Mouse (Mus musculus) c-Kit-negative CD71-positive TER-119-positive erythroid progenitor cells, embryonic 14.5 days (primary cell): ENCODE data around the gene Ssbp4.

ENCODE experiments used
- DNase-seq: peaks from one replicate; pipeline ENCODE4 v3.0.0-alpha.2; 2013; ENCODE audit warnings: low read depth, low spot score

Gene Ssbp4

DNA sequence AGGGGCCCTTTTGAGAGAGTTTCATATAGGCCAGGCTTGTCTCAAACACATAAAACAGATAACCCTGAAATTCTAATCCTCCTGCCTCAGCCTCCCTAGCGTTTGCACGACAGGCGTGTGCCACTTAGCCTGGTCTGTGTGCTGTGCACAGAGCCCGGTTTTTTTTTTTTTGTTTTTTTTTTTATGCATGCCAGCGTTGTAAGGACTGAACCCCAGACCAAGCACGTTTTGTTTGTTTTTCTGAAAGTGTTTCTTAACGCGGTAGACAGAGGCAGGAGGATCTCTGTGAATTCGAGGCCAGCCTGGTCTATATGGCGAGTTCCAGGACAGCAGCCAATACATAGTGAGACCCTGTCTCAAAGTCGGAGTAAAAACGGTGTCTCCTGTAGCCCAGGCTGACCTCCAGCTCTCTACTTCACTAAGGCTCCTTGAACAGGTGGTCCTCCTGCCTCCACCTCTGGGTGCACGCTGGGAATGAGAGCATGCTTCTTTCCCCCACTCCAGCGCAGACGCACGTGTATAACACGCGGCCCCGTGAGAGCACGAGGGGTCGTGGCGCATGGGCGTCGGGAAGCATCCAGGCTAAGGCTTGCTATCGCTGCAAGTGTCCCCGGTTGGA is at the start of gene Ssbp4:
Gene Ssbp4 (minus strand): TSS at position 124 of the 619 bp plus-strand sequence.
- no peak for DNase-seq

DNA sequence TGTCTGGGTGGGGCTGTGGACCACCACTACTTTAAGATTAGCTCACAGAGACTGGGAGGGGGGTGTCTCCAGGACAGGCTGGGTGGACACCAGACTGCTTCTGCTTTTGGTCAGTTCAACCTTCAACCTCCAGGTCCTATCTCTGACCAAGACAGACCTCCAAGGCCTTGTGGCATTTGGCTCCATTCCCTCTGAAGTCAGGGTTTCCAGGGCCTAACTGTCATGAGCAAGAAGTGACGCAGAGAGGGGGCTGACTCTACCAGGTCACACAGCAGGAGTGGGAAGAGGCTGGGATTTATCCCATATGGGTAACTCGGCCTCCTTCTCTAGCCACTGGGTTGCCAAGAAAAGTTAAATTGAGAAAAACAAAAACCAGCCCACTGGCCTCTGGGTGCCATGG is 49.1 kb upstream of the Ssbp4 start:
- no peak for DNase-seq

DNA sequence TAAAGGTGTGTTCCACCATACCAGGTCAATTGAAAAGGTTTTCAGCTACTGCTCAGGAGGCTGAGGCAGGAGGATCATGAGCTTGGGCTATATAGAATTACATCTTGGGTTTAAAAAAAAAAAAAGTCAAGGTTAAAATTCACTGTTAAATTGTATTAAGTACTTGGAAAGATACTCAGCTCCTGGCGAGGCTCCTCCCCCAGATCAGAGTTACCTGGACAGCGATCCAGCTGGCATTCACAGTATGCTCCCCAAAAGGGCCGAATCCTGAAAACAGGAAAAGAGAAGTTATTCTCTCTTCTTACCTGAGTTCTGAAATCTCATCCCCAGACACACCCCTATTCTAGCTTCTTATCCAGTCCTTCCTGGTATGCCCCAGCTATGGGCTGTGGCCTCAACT is 48.5 kb upstream of the Ssbp4 start:
- DNase-seq = no peak

DNA sequence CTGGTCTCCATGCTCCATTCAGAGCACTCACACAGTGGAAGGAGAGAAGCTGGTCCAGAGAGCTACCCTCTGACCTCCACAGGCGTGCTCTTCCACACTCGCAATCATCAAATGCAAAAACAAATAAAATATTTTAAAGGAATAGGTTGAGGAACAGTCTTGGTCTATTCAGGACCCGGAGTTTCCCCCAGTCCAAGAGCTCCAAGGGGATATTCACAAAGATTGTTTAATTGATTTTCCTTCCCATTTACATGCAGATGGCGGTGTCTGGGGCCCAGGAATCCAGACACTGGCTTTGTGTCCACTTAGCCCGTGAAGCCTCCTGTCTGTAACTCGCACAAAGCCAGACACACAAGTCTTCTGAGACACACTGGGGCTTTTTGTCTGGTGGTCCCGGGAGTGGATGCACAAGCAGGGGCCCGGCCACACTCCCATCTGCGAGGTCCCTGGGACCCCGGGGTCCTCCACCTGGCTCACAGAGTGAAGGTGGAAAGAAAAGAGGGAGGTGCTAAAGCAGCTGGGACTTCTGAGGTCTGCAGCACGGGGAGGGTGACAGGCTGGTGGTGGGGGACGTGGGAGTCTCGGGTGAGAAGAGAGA is 47.6 kb upstream of the Ssbp4 start:
- no peak for DNase-seq

DNA sequence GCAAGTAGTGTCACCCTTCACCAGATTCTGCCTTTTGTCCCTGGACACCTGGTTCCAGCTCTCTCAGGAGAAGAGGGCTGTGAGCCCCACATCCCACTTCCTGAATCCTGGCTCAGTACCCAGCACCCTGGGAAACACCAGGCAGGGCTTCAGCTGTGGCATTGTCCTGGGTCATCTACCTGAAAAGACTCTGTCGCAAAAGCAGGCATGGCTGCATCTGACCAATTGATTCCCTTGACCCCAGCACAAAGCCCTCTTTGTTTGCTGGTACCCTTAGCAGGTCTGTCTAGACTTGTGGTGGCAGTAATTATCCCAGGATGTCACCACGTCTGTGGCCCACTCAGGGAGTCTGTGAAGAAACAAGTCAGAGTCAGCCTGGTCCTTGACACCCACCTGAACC is 46.8 kb upstream of the Ssbp4 start:
- DNase-seq = no peak

DNA sequence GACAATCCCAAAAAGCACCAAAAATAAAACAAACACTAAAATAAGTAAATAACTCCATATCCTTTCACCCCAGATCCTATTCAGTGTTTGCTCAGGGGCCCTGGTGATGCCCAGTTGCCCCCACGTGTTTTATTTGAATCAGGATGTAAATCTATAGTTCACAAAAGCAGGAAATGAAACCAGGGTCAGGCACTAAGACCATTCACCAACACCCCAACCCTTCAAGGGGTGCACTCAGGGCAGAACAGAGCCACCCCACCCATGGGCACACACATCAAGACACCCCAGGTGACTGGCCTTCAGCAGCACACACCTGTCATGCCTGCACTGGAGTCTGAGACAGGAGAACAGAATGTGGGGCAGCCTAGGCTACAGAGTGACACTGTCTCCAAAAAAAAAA is 45.4 kb upstream of the Ssbp4 start:
- no peak for DNase-seq

DNA sequence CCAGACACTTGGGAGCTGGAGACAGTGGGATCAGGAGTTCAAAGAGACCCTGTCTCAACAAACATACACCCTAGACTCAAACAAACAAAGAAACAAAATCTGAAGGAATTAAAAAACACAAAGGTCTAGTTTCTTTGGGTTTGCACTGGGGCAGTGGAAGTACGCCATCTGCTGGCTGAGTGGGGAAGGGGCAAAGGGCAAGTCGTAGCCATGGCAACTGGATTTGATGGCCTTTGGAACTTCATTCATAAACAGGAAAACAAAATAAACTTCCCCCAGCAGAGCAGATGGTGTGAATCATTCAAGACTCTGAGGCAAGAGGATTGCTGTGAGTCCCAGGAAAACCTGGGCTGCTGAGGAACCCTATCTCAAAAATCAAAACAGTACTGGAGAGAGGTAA is 44.6 kb upstream of the Ssbp4 start:
- DNase-seq = no peak

DNA sequence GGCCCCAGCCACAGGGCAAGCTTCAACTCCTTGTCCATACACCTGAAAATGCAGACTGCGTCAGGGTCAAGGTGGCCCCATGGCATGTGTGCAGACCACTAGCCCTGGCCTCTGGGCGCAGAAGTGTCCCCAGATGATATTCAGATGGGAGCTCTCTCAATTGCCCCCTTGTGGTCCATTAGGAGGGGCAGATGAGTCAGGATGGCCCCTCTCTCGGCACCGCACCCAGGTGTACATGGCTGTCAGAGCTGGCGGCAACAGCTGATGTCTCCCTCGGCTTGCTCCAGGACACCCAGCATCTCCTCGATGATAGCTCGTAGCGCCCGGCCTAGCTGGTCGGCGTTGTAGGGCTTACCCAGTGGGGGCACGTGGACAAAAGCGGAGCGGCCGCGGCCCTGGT is 41.7 kb upstream of the Ssbp4 start:
- DNase-seq = no peak

DNA sequence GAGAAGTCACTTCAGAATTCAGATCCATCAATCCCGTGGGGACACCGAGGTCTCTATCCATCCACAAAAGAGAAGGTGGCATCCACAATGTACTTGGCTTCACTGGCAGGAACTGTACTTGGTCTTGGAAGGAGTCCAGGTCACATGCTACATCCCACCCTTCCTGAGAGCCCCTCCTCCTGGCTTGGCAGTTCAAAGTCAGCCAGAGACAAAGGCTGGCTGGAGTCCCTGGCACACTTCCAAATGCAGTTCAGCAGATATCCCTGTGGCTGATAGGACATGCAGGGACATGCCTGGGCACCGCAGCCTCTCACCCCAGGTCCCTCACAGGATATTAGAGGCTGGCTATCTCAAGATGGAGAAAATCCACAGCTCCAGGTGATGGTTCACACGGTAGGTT is 40.7 kb upstream of the Ssbp4 start:
- DNase-seq = no peak

DNA sequence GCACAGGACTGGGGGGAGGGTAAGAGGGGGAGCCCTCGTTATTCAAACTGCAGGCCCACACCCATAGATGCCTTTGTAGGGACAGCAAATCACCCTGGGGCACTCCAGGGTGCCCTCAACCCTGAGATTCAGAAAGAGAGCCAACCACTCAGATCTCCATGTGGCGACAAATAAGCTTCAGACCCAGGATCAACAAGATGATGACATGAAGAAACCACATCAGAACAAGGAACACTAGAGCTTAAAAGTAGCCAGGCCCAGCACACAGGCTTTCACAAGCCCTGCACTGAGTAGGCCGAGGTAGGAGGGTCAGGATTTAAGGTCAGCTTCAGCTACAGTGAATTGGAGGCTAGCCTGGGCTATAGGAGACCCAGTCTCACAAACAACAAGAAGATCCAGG is 40.2 kb upstream of the Ssbp4 start:
- no peak for DNase-seq

DNA sequence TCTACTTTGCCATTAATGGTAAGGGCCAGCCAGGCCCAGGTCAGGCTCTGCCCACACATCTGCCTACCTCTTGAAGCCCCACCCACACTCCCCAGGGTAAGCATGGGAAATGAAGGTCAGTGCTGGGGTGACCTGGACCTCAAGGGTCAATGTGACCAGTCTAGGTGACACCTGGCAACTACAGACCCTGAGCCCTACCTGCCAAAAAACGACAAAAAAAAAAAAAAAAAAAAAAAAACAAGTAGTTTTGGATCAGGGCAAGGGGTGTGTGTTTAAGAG is 39.4 kb upstream of the Ssbp4 start:
- DNase-seq = no peak

DNA sequence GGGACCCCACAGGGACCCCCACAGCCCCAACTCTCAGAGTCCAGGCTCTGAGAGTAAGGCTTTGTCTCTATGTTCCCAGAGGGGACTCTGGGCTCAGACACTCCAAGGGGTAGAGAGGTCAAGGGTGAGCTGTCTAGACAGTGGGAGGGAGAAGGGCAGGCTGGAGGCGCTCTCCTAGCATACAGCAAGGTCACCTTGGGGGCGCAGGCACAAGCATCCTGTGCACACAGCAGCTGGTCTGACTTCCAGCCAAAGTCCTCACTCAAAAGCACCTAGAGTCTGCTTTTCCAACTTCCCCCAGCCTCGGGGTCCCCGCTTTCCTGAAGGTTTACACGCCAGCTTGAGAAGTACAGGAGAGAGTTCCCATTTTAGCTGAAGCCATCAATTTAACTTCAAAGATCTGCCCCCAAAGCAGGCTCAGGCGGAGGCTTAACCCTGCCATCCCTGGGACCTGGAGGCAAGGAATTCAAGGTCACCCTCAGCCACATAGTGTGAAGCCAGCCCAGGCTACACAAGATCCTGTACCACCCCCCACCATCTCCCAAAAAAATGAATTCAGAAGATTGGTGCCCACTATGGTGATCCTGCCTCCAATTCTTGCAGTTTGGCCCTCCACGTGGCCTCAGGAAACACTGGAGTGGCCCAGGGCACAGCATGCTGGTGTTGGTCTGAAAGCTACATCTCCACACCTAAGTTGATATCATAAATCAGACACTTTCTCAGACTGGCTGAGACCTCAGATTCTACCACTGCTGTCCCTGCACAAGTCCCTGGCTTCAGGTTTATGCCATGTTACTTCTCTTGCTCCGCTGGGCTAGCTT is 38.9 kb upstream of the Ssbp4 start:
- no peak for DNase-seq

DNA sequence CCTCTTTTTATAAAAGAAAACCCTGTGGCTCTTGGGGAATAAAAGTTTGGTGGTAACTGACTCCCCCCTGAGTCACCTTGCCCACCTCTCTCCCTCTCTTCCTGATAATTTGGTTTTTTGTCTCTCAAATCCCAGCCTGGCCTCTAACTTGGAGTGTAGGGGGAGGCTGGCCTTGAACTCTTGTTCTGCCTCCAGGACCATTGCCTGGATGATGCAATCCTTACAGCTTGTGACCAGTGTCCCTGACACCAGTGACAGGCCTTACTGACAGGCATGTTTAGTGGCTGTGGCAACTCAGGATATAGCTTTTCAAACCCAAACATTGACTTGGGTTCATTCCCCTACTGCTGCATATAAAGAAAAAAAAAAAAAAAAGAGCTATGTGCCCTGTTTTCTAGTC is 38.1 kb upstream of the Ssbp4 start:
- no peak for DNase-seq

DNA sequence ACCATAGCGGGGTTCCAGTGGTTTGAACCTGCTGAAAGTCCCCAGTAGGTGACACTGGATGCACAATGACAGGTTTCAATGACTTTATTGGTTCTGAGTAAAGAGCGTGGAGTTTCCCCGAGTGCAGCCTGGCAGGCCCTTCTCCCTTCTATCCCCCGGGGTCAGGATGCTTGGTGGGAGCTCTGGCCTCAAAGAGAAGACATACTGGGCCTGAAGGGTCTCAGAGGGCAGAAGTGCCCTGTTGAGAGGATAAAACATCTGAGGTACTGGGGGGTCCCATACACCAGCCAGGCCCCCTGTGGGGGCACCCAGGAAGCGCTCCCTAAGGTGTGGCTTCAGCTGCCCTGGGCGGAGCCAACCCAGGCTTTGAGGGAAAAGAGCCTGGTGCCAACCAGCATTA is 37.7 kb upstream of the Ssbp4 start:
- DNase-seq = no peak

DNA sequence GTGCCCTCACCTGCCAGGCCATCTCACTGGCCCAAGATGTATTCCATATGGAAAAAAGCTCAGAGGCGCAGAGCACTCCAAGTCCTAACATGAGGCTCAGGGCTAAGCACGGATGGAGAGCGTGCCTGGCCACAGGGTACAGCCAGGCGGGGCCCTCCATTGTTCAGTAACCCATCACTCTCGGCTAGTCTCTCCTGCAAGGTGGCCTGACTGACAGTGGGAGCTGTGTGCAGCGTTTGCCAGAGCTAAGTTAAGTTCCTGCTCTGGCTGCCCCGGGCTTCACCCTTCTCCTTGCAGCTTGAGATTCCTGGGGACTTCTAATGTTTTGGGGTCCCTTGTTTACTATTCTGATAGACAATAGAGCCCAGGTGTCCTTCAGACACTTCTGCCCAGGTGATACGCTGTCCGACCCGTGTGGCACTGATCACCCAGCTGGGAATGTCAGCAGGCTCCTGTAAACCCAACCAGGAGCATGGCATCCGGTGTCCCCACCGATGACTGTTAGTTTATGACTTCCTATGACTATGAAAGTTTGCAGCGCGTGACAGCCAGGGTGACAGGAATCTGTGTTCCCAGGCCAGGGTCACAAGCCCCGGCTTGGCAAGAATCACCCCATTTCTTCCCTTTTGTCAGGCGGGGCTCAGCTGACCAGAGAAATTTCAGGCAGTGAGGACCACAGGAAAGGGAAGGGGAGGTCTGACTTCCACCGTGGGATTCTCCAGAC is 37.0 kb upstream of the Ssbp4 start:
- no peak for DNase-seq

DNA sequence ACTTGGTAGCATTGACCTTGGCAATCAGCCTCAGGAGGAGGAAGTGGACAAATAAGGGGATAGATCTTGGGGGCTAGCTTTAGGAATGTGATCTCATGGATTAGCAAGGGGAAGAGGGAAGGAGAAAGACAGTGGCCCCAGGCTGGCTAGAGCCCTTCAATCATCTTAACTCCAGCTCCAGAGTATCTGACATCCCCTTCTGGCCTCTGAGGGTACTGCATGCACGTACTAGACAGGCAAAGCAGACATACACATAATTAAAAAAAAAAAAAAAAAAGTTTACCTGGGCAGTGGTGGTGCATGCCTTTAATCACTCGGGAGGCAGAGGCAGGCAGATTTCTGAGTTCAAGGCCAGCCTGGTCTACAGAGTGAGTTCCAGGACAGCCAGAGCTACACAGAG is 35.4 kb upstream of the Ssbp4 start:
- DNase-seq = no peak

DNA sequence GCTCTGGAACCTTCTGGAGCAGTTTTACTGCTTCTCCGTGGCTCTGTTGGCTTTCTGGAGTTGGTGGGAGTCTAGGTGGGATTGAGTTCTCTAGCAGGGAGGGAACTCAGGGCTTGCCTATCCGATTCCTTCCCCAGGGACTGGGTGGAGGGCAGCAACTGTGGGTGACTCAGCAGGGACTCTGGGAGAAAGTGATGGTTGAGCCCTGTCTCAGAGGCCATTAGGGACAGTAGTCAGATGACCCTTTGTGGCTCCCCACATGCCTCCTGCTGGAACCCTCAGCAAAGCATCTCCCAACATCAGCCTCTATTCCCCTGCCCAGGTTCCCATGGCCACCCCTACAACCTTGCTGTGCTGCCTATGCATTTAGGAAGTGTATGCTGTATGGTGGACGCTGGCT is 34.3 kb upstream of the Ssbp4 start:
- DNase-seq = no peak

DNA sequence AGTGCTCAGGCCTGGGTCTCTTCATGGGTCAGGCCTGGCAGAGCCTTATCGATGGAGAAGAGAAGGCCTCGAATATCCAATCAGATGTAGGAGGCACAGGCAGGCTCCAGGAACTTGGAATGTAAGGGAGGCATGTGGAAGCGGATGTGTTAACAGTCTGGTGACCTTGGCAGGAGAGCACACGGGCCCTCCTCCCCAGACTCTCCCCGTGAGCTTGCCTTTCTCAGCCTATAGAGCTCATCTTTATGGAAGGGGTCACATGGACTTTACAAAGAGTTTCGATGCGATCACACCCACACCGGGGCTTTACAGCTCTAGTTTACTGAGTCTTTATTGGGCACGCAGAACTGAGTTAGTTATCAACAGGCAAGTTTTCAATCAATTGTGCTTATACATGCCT is 30.1 kb upstream of the Ssbp4 start:
- no peak for DNase-seq

DNA sequence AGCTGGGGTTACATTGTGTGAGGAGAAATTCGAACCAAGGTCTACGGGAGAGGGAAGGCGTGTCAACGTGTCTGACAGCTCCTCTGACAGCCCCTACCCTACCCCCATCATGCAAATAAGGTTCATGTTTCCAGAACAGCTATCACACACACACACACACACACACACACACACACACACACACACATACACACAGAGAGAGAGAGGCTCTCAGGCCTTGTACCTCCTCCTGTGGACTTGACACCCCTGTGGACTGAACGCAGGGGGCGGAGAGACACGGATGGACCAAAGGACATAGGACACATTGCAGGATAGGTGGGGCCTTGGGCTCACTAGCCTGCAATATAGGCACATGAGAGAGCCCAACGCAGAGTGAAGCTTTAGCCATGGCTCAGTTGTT is 28.2 kb upstream of the Ssbp4 start:
- no peak for DNase-seq

DNA sequence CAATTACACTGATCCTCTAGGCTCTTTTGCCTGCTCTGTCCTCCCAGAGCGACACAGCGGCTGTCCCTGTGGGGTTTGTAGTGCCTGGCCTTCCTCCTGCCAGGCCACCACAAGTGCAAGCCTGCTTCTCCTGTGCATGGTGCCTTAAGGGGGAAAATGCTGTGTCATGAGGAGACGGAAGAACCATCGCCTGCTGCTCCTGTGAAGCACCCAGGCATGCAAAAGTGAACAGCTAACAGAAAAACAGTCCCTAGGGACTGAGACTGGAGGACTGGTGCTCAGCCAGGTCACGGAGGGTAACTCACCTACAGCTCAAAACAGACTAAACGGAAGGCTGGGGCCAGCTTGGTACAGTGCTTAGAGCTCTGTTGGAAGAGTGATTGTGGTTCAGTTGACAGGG is 26.9 kb upstream of the Ssbp4 start:
- no peak for DNase-seq

DNA sequence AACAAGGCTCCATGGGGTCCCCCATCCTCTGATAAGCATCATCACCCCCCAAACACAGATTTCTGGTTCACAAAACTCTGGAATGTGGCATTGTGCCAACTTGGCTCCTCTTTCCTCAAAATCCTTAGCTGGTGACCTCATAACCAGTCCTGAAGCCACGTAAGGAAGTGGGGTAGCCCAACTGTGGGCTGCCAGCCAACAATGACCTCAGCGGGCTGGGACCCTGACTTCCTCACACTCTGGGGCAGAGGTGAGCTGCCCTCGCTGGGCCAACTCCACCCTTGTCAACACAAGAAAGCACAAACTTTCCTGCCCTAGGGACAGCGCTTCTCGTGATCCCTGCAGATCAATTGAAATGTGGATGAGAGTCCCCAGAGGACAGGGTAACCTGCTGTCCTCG is 25.4 kb upstream of the Ssbp4 start:
- DNase-seq = no peak

DNA sequence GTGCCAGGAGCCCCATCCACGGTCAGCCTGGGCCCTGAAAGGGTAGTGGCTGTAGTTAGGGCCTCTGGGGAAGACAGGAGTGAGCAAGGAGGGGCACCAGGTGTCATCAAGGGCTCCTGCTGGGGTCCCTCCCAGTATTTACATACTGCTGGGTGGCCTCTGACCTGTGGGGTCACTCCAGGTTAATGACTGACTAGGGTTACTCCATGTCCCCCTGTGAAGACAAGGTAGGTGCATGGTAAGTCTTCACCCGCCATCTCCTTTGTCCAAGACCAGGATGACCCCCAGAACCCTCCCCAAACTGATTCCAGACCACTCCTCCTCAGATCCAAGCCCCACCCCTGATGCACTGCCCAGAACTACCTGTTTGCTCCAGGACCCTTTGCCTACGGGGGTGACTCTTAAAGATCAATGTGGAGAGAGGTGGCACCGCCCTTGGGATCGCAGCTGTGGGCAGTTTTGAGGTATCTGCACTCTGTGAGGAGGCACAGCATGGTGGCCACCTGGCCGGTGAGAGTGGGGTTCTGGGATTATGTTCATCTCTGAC is 23.7 kb upstream of the Ssbp4 start, which contains the start of gene Gdf15:
Gene Gdf15 (minus strand): TSS at position 111 of the 547 bp plus-strand sequence.
- DNase-seq = no peak
